Mouse (Mus musculus) limb, embryonic 13.5 days (tissue): ENCODE measurements around the gene Pde11a. TPM values are rescaled to one million over a fixed set of nuclear protein-coding genes. Genes with fewer than 3 reads are reported as not detected.

Source experiments
- ATAC-seq: fragments of 200-750 bp; cut with Nextera tagmentation; 2 replicates; pipeline ENCODE4 v1.8.0; 2017; ENCODE audit warnings: low read depth, moderate number of reproducible peaks, moderate TSS enrichment; ENCODE audit not compliant: low FRiP score
- H3K27ac ChIP-seq: fragments of 300-500 bp; sonication (generic); 2 replicates; pipeline ENCODE4 v1.5.1; 2015; ENCODE audit warnings: inconsistent platforms, mild to moderate bottlenecking, moderate library complexity
- H3K27me3 ChIP-seq: fragments of 300-500 bp; sonication (generic); 2 replicates; pipeline ENCODE4 v1.6.1; 2015; ENCODE audit warnings: mild to moderate bottlenecking, inconsistent platforms
- H3K36me3 ChIP-seq: fragments of 300-500 bp; sonication (generic); 2 replicates; pipeline ENCODE4 v1.6.1; 2015; ENCODE audit warnings: inconsistent platforms, mild to moderate bottlenecking, moderate library complexity
- H3K4me1 ChIP-seq: fragments of 300-500 bp; sonication (generic); 2 replicates; pipeline ENCODE4 v1.6.1; 2015; ENCODE audit warnings: inconsistent platforms
- H3K4me2 ChIP-seq: fragments of 300-500 bp; sonication (generic); replicated peaks from 2 replicates; pipeline ENCODE4 v1.6.1; 2015; ENCODE audit warnings: inconsistent platforms, mild to moderate bottlenecking, moderate library complexity
- H3K4me3 ChIP-seq: fragments of 300-500 bp; sonication (generic); 2 replicates; pipeline ENCODE4 v1.5.1; 2015; ENCODE audit warnings: moderate library complexity, mild to moderate bottlenecking, inconsistent platforms
- H3K9ac ChIP-seq: fragments of 300-500 bp; sonication (generic); 2 replicates; pipeline ENCODE4 v1.6.1; 2015; ENCODE audit warnings: mild to moderate bottlenecking, inconsistent platforms
- H3K9me3 ChIP-seq: fragments of 300-500 bp; sonication (generic); 2 replicates; pipeline ENCODE4 v1.6.1; 2016; ENCODE audit warnings: inconsistent platforms
- WGBS: fragments of 180-500 bp; shearing (Covaris S2); methylation state at CpG from one replicate; pipeline ENCODE4 v1.1.7; 2015; 5-methylcytosine and 5-hydroxymethylcytosine counted together
- polyA plus RNA-seq: library from polyadenylated mRNA; unstranded; fragments of >200 nt; fragmentation: Nextera tagmentation; extraction: Ambion mirVana; gene quantifications from 2 replicates; pipeline ENCODE4 v1.2.1, GENCODE M21; 2015

The Pde11a gene
- polyA plus RNA-seq, 1 experiment from 2014 or later, result 0.50 TPM

GRCm38 (mm10) chr2:76128105-76129057 is 210.2 kb downstream of the Pde11a start:
- no peaks in the 10 kb centered on the region for H3K36me3 ChIP-seq
- no peak overlapping the region for H3K9ac ChIP-seq
- 58% methylated on average over 9 of the region's 9 CpGs for WGBS
- H3K27ac ChIP-seq, result no peak overlapping the region
- H3K27me3 ChIP-seq, result no peaks in the 10 kb centered on the region
- H3K4me1 ChIP-seq, result peaks cover 8% of the 10 kb centered on the region; the same call in 1 of the 2 replicates
- H3K4me2 ChIP-seq, result no peak overlapping the region
- no peak overlapping the region for H3K4me3 ChIP-seq
- no peak for ATAC-seq
- H3K9me3 ChIP-seq, result 0 out of 2 replicates have a peak, but pooled peaks cover 4% of the 10 kb centered on the region

- Histone ChIP-seq H3K36me3 (no peaks in the 10 kb centered on the region), H3K27ac (no peak overlapping the region), H3K4me1 (peaks cover 8% of the 10 kb centered on the region; the same call in 1 of the 2 replicates), H3K9ac (no peak overlapping the region), H3K4me2 (no peak overlapping the region), H3K9me3 (0 out of 2 replicates have a peak, but pooled peaks cover 4% of the 10 kb centered on the region), H3K27me3 (no peaks in the 10 kb centered on the region), H3K4me3 (no peak overlapping the region)
- WGBS, result 89% methylated on average over 6 of the region's 6 CpGs
- no peak for ATAC-seq
Observed at GRCm38 (mm10) chr2:76126651-76127050, 211.9 kb downstream of the Pde11a start.

DNA sequence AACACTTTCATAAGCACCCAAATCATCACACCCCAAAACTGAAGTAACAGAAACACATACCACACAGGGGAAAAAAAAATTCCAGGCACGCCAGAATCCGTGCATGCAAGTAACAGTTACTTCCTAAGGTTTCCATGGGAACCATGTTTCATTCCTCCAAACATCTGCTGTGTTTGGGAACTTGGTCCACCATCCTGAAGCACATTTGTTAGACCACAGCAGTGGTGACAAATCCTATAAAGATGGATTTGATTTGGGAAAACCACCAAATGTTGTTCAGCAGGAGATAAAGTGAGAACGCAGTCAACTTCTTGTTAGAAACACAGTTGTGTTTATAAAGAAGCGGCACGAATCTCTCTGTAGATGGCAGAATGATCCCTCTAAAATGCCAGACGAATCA is 213.8 kb downstream of the Pde11a start:
- 68% methylated on average over 6 of the region's 6 CpGs for WGBS
- ATAC-seq, result no peak
- H3K36me3 ChIP-seq, result no peaks in the 10 kb centered on the region
- no peak overlapping the region for H3K27ac ChIP-seq
- H3K4me2 ChIP-seq, result no peak overlapping the region
- peaks cover under 1% of the 10 kb centered on the region; the same call in 1 of the 2 replicates for H3K4me1 ChIP-seq
- 0 out of 2 replicates have a peak, but pooled peaks cover 4% of the 10 kb centered on the region for H3K9me3 ChIP-seq
- no peak overlapping the region for H3K4me3 ChIP-seq
- no peaks in the 10 kb centered on the region for H3K27me3 ChIP-seq
- no peak overlapping the region for H3K9ac ChIP-seq

GRCm38 (mm10) chr2:76122167-76122566 is 216.4 kb downstream of the Pde11a start:
- Histone ChIP-seq H3K9me3 (0 out of 2 replicates have a peak, but pooled peaks cover 4% of the 10 kb centered on the region), H3K9ac (no peak overlapping the region), H3K27ac (no peak overlapping the region), H3K27me3 (no peaks in the 10 kb centered on the region), H3K4me3 (no peak overlapping the region), H3K4me1 (no peaks in the 10 kb centered on the region), H3K36me3 (no peaks in the 10 kb centered on the region), H3K4me2 (no peak overlapping the region)
- ATAC-seq, result no peak
- WGBS, result 80% methylated on average over 6 of the region's 6 CpGs

DNA sequence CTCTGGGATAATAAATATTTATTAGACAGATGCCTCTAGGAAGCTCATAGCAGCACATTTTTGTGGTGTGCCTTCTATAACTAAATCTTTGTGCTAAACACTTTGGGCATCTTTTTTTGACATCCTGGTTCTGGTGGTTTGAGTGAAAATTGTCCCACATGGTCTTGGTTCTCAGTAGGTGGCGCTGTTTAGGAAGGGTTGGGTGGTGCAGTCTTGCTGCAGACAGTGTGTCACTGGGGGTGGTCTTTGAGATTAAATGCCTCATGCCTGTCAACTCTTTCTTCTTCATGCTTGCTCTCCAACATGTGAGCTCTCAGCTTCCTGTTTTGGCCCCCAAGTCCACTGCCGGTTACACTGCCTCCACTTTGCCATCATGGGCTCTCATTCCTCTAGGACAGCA is 218.7 kb downstream of the Pde11a start:
- Histone ChIP-seq H3K4me1 (peaks cover 3% of the 10 kb centered on the region; the same call in 1 of the 2 replicates), H3K4me2 (no peak overlapping the region), H3K9ac (no peak overlapping the region), H3K27ac (no peak overlapping the region), H3K36me3 (no peaks in the 10 kb centered on the region), H3K4me3 (no peak overlapping the region), H3K27me3 (no peaks in the 10 kb centered on the region), H3K9me3 (no peaks in the 10 kb centered on the region)
- ATAC-seq, result no peak
- WGBS, result 61% methylated on average over 2 of the region's 2 CpGs

GRCm38 (mm10) chr2:76118491-76118890 is 220.1 kb downstream of the Pde11a start:
- Histone ChIP-seq H3K9me3 (no peaks in the 10 kb centered on the region), H3K4me3 (no peak overlapping the region), H3K36me3 (no peaks in the 10 kb centered on the region), H3K27ac (no peak overlapping the region), H3K4me1 (peaks cover 3% of the 10 kb centered on the region; the same call in 1 of the 2 replicates), H3K4me2 (no peak overlapping the region), H3K27me3 (no peaks in the 10 kb centered on the region), H3K9ac (no peak overlapping the region)
- ATAC-seq, result no peak
- 45% methylated on average over 5 of the region's 5 CpGs for whole genome bisulfite sequencing

DNA sequence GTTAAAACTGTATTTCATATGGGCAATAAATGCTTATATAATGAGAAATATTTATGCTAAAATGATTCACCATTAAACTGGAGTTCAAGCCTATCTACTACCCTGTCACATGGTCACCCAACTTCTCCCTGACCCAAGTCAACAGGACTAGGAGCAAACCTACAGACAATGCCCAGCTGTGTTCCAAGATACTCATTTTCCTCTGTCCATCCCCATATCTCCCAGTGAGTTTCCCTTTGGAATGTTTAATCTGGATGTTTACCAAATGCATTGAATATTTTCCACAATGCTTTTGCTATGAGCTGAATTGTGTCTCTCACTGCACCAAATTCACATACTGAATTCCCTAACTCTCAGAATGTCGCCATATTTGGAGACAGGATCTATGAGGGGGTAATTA is 221.4 kb downstream of the Pde11a start:
- Histone ChIP-seq H3K4me2 (no peak overlapping the region), H3K27me3 (peaks cover 3% of the 10 kb centered on the region; the same call in 1 of the 2 replicates), H3K4me3 (no peak overlapping the region), H3K9me3 (no peaks in the 10 kb centered on the region), H3K4me1 (peaks cover 3% of the 10 kb centered on the region; the same call in 1 of the 2 replicates), H3K36me3 (no peaks in the 10 kb centered on the region), H3K9ac (no peak overlapping the region), H3K27ac (no peak overlapping the region)
- 90% methylated on average over 1 of the region's 1 CpGs for WGBS
- no peak for ATAC-seq

- Histone ChIP-seq H3K4me2 (no peak overlapping the region), H3K4me3 (no peak overlapping the region), H3K4me1 (peaks cover 3% of the 10 kb centered on the region; the same call in 1 of the 2 replicates), H3K9me3 (no peaks in the 10 kb centered on the region), H3K27me3 (peaks cover 3% of the 10 kb centered on the region; the same call in 1 of the 2 replicates), H3K9ac (no peak overlapping the region), H3K27ac (no peak overlapping the region), H3K36me3 (no peaks in the 10 kb centered on the region)
- no peak for ATAC-seq
- WGBS, result 24% methylated on average over 1 of the region's 1 CpGs
Observed at GRCm38 (mm10) chr2:76115696-76116095, 222.9 kb downstream of the Pde11a start.

GRCm38 (mm10) chr2:76114734-76115133 is 223.8 kb downstream of the Pde11a start:
- WGBS, result 9% methylated on average over 6 of the region's 6 CpGs
- no peaks in the 10 kb centered on the region for H3K9me3 ChIP-seq
- peaks cover 4% of the 10 kb centered on the region for H3K4me1 ChIP-seq
- no peak overlapping the region for H3K4me3 ChIP-seq
- peaks cover 7% of the 10 kb centered on the region; the same call in 1 of the 2 replicates for H3K27me3 ChIP-seq
- no peak overlapping the region for H3K4me2 ChIP-seq
- no peak for ATAC-seq
- no peak overlapping the region for H3K27ac ChIP-seq
- H3K36me3 ChIP-seq, result no peaks in the 10 kb centered on the region
- no peak overlapping the region for H3K9ac ChIP-seq

- H3K4me1 ChIP-seq, result peaks cover 17% of the 10 kb centered on the region
- H3K4me3 ChIP-seq, result no peak overlapping the region
- peaks cover 30% of the 10 kb centered on the region; the same call in 1 of the 2 replicates for H3K27me3 ChIP-seq
- no peaks in the 10 kb centered on the region for H3K36me3 ChIP-seq
- 0 out of 2 replicates have a peak overlapping the region, but pooled peaks have one; percentile 3 for H3K9ac ChIP-seq
- no peaks in the 10 kb centered on the region for H3K9me3 ChIP-seq
- 30% methylated on average over 8 of the region's 8 CpGs for WGBS
- H3K4me2 ChIP-seq, result no peak overlapping the region
- no peak for ATAC-seq
- no peak overlapping the region for H3K27ac ChIP-seq
Observed at GRCm38 (mm10) chr2:76109653-76110052, 228.9 kb downstream of the Pde11a start.

GRCm38 (mm10) chr2:76101889-76102602 is 236.5 kb downstream of the Pde11a start:
- WGBS, result 27% methylated on average over 14 of the region's 14 CpGs
- Histone ChIP-seq H3K27me3 (peaks cover 19% of the 10 kb centered on the region; the same call in 1 of the 2 replicates), H3K4me1 (0 out of 2 replicates have a peak, but pooled peaks cover 4% of the 10 kb centered on the region), H3K9me3 (no peaks in the 10 kb centered on the region), H3K9ac (no peak overlapping the region), H3K4me2 (no peak overlapping the region), H3K4me3 (no peak overlapping the region), H3K27ac (no peak overlapping the region), H3K36me3 (no peaks in the 10 kb centered on the region)
- ATAC-seq, result no peak

GRCm38 (mm10) chr2:76100597-76100996 is 238.0 kb downstream of the Pde11a start:
- no peak overlapping the region for H3K4me2 ChIP-seq
- no peaks in the 10 kb centered on the region for H3K9me3 ChIP-seq
- H3K4me1 ChIP-seq, result 0 out of 2 replicates have a peak, but pooled peaks cover 4% of the 10 kb centered on the region
- no peaks in the 10 kb centered on the region for H3K36me3 ChIP-seq
- no peak for ATAC-seq
- 70% methylated on average over 9 of the region's 9 CpGs for WGBS
- H3K27ac ChIP-seq, result no peak overlapping the region
- peaks cover 18% of the 10 kb centered on the region; the same call in 1 of the 2 replicates for H3K27me3 ChIP-seq
- no peak overlapping the region for H3K4me3 ChIP-seq
- no peak overlapping the region for H3K9ac ChIP-seq
